Mouse (Mus musculus) liver, embryonic 16.5 days (tissue): ENCODE results near the gene Anapc15-ps. TPM values are rescaled to one million over a fixed set of nuclear protein-coding genes. Genes with fewer than 3 reads are reported as not detected.

Experiments used
- ATAC-seq: fragments of 200-750 bp; cut with Nextera tagmentation; 2 replicates; pipeline ENCODE4 v1.8.0; 2017; ENCODE audit warnings: low read depth, mild to moderate bottlenecking, moderate number of reproducible peaks, moderate library complexity
- H3K27ac ChIP-seq: fragments of 300-500 bp; sonication (generic); 2 replicates; pipeline ENCODE4 v1.5.1; 2014; ENCODE audit warnings: mild to moderate bottlenecking, low read length
- H3K27me3 ChIP-seq: fragments of 300-500 bp; sonication (generic); 2 replicates; pipeline ENCODE4 v1.6.1; 2014; ENCODE audit warnings: low read depth, low read length, mixed read lengths; ENCODE audit not compliant: control insufficient read depth, insufficient read depth
- H3K36me3 ChIP-seq: fragments of 300-500 bp; sonication (generic); 2 replicates; pipeline ENCODE4 v1.6.1; 2014; ENCODE audit warnings: mild to moderate bottlenecking; ENCODE audit not compliant: control insufficient read depth, insufficient read depth
- H3K4me1 ChIP-seq: fragments of 300-500 bp; sonication (generic); 2 replicates; pipeline ENCODE4 v1.6.1; 2014; ENCODE audit warnings: low read depth, low read length, mixed read lengths; ENCODE audit not compliant: control insufficient read depth
- H3K4me2 ChIP-seq: fragments of 300-500 bp; sonication (generic); 2 replicates; pipeline ENCODE4 v1.6.1; 2014; ENCODE audit warnings: low read depth, low read length, mixed read lengths
- H3K4me3 ChIP-seq: fragments of 300-500 bp; sonication (generic); 2 replicates; pipeline ENCODE4 v1.5.1; 2014; ENCODE audit warnings: low read depth, mild to moderate bottlenecking, low read length
- H3K9ac ChIP-seq: fragments of 300-500 bp; sonication (generic); 2 replicates; pipeline ENCODE4 v1.6.1; 2014; ENCODE audit warnings: low read depth, low read length
- H3K9me3 ChIP-seq: fragments of 300-500 bp; sonication (generic); replicated peaks from 2 replicates; pipeline ENCODE4 v1.6.1; 2016; ENCODE audit warnings: low read length; ENCODE audit not compliant: control insufficient read depth
- WGBS: fragments of 180-500 bp; shearing (Covaris S2); extraction: QIAGEN DNeasy Blood & Tissue Kit; methylation state at CpG from one replicate; pipeline ENCODE4 v1.1.7; 2014; ENCODE audit not compliant: insufficient replicate concordance; 5-methylcytosine and 5-hydroxymethylcytosine counted together
- polyA plus RNA-seq: library from polyadenylated mRNA; unstranded; fragments of >200 nt; fragmentation: Nextera tagmentation; extraction: Ambion mirVana; gene quantifications from 2 replicates; pipeline ENCODE4 v1.2.1, GENCODE M21; 2015

The Anapc15-ps gene
- polyA plus RNA-seq, 1 experiment from 2014 or later = not detected

DNA sequence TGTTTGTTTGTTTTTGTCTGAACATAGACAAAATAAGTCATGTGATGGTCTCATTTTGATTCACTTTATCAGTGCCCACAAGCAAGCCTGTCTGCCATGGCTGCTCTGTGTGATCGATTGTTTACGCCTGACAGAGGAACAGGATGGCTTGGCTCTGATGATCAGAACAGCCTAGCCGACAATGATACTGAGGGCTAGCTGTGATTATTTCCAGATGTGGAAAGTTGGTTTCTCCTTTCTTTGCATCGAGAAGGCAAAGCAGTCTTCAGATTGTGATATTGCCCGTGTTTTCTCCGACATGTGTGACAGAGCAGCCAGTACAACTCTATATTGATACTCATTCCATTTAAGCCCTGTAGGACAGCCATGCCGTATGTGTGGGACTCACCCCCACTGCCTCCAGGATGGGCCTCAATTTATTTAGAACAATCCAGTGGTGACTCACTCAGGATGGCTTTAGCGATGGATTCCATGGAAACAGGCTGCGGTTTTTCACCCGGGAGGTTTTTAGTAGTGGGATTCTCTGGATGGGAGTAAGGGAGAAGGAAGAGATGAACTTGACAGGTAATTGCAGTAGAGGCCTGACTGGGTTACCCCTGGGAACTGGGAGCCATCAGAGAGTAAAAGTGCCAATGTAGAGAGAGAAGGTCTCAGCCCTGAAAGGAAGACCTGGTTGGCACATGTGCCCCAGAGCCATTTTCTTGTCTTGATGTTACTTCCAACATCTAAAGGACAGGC, 36.1 kb upstream of the Anapc15-ps start:
- no peak for ATAC-seq
- Histone ChIP-seq H3K4me1 (no peaks in the 10 kb centered on the region; the same call in 1 of the 2 replicates), H3K27me3 (no peaks in the 10 kb centered on the region), H3K9me3 (no peaks in the 10 kb centered on the region), H3K4me3 (no peak overlapping the region), H3K36me3 (no peaks in the 10 kb centered on the region), H3K9ac (no peak overlapping the region), H3K4me2 (no peak overlapping the region), H3K27ac (no peak overlapping the region)
- WGBS = 63% methylated on average over 10 of the region's 10 CpGs

DNA sequence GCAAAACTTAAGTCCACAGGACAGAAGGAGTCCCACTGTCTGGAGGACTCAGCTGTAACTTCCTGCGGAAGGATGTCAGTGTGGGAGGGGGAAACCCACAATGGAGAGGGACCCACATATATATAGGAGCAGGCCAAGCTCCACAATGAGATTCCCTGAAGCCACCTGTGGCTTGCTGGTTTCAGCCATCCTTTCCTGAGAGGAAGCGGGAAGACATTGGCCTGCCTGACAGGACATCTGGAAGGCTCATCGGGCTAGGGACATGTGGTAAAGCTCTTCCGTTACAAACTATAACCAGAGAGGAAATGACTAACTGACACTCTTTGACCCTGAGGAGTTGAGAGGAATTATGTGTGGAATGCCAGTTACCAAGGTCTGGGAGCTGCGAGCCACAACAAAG, 34.8 kb upstream of the Anapc15-ps start:
- Histone ChIP-seq H3K27me3 (no peaks in the 10 kb centered on the region), H3K9me3 (no peaks in the 10 kb centered on the region), H3K36me3 (no peaks in the 10 kb centered on the region), H3K27ac (no peak overlapping the region), H3K4me1 (no peaks in the 10 kb centered on the region; the same call in 1 of the 2 replicates), H3K4me2 (no peak overlapping the region), H3K9ac (no peak overlapping the region), H3K4me3 (no peak overlapping the region)
- no peak for ATAC-seq
- 35% methylated on average over 5 of the region's 5 CpGs for WGBS

DNA sequence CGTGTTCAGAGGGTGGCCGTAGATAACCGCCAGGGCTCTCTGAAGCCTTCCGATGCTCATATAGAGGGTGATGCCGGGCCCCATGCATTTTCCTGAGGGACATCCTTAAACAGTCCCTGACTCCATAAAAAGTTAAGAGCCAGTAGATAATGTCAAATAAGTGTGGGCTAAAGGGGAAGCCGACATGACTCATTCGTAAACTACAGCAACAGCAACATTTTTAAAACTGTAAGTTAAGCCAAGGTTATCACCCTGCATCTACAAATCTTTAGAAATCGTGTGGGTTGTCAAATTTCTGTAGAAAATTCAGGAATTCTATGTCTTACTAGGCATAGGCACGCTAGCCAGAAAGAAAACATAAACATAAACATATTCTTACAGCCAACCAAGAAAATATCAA, 33.6 kb upstream of the Anapc15-ps start:
- H3K9me3 ChIP-seq = no peaks in the 10 kb centered on the region
- H3K4me1 ChIP-seq = no peaks in the 10 kb centered on the region; the same call in 1 of the 2 replicates
- no peak overlapping the region for H3K4me3 ChIP-seq
- H3K4me2 ChIP-seq = no peak overlapping the region
- no peaks in the 10 kb centered on the region for H3K27me3 ChIP-seq
- H3K36me3 ChIP-seq = no peaks in the 10 kb centered on the region
- no peak overlapping the region for H3K9ac ChIP-seq
- H3K27ac ChIP-seq = no peak overlapping the region
- ATAC-seq = no peak
- WGBS = 64% methylated on average over 9 of the region's 9 CpGs

DNA sequence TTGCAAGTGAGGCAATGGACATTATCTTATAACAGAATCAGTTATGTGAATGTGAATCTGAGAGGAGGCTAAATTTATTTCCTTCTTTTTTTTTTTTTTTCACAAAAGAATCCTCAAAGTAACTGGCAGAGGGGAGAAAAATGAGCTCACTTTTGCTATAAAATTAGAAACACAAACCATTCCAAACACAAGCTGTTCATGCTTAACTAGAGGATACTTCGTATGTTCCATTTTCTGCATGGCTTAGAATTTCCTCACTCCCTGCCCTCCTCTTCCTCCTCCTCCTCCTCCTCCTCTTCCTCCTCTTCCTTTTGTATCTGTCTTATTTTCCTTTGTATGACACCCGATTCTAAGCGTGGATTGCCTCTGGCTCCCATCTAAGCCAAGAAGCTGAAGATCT, 32.5 kb upstream of the Anapc15-ps start:
- WGBS = 58% methylated on average over 3 of the region's 3 CpGs
- no peaks in the 10 kb centered on the region for H3K36me3 ChIP-seq

DNA sequence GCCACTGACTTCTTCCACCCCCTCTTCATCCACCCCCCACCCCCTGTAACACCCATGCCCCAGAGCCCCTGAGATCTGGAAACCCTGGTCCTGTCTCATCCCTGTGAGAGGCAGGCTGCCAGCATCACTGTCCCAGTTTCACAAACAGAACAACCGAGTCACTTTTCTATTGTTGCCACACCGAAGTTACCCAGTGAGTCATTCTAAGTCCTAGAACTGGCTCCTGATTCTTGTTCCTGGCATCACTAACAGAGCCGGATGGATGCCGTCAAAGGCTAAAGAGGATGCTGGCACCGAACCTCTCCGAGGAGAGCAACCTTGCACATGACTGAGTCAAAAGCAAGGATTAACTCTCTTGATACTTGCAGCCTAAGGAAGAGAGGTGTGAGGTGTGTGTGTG, 31.6 kb upstream of the Anapc15-ps start:
- H3K27me3 ChIP-seq = no peaks in the 10 kb centered on the region
- WGBS = 86% methylated on average over 6 of the region's 6 CpGs
- no peak for ATAC-seq
- no peak overlapping the region for H3K4me2 ChIP-seq
- H3K9me3 ChIP-seq = no peaks in the 10 kb centered on the region
- no peak overlapping the region for H3K27ac ChIP-seq
- H3K9ac ChIP-seq = no peak overlapping the region
- no peaks in the 10 kb centered on the region for H3K36me3 ChIP-seq
- H3K4me3 ChIP-seq = no peak overlapping the region
- H3K4me1 ChIP-seq = no peaks in the 10 kb centered on the region; the same call in 1 of the 2 replicates

More for the DNA sequence above, 32.5 kb upstream of the Anapc15-ps start:
- Histone ChIP-seq H3K4me1 (no peaks in the 10 kb centered on the region; the same call in 1 of the 2 replicates), H3K4me3 (no peak overlapping the region), H3K4me2 (no peak overlapping the region), H3K9me3 (no peaks in the 10 kb centered on the region), H3K27ac (no peak overlapping the region), H3K27me3 (no peaks in the 10 kb centered on the region), H3K9ac (no peak overlapping the region)
- no peak for ATAC-seq

DNA sequence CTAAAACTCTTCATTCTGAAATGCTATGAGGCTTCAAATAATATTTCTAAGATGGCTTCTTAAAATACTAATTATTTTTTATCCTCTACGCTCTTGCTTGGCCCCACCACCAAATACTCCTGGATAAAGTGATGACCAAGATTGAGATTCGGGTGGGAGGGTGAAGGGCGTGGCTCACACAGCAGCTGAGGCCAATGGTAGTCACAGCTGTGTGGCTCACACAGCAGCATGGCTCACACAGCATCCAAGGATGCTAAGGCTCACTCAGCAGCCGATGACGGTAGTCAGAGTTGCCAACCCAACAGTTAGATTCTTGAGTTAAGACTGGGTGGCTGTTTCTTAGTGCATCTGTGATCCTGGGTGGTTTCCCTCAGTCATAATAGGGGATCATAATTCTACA, 30.5 kb upstream of the Anapc15-ps start:
- ATAC-seq = no peak
- Histone ChIP-seq H3K4me2 (no peak overlapping the region), H3K4me1 (no peaks in the 10 kb centered on the region; the same call in 1 of the 2 replicates), H3K36me3 (no peaks in the 10 kb centered on the region), H3K9ac (no peak overlapping the region), H3K27me3 (no peaks in the 10 kb centered on the region), H3K27ac (no peak overlapping the region), H3K4me3 (no peak overlapping the region), H3K9me3 (no peaks in the 10 kb centered on the region)
- WGBS = 67% methylated on average over 5 of the region's 5 CpGs

DNA sequence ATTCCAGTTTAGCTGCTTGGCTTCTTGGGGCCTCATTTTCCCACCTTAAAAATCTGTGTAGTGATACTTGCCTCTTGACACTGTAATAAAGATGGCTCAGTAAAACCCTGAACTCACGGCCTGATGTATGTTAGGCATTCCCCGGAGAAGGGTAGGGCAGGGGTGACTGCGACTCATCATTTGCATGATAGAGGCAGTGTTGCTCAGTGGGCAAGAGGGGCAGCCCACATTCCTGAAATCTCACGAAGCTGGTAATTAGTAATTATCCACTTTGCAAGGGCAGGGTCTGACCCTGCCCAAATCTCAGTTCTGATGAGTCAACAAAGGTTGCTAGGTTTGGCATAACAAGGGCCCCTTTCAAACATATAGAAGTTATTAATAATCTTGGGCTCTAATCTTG, 27.2 kb upstream of the Anapc15-ps start:
- Histone ChIP-seq H3K4me1 (no peaks in the 10 kb centered on the region; the same call in 1 of the 2 replicates), H3K27me3 (no peaks in the 10 kb centered on the region), H3K9ac (no peak overlapping the region), H3K9me3 (no peaks in the 10 kb centered on the region), H3K27ac (no peak overlapping the region), H3K4me2 (no peak overlapping the region), H3K36me3 (no peaks in the 10 kb centered on the region), H3K4me3 (no peak overlapping the region)
- WGBS = 62% methylated on average over 4 of the region's 4 CpGs
- ATAC-seq = no peak

DNA sequence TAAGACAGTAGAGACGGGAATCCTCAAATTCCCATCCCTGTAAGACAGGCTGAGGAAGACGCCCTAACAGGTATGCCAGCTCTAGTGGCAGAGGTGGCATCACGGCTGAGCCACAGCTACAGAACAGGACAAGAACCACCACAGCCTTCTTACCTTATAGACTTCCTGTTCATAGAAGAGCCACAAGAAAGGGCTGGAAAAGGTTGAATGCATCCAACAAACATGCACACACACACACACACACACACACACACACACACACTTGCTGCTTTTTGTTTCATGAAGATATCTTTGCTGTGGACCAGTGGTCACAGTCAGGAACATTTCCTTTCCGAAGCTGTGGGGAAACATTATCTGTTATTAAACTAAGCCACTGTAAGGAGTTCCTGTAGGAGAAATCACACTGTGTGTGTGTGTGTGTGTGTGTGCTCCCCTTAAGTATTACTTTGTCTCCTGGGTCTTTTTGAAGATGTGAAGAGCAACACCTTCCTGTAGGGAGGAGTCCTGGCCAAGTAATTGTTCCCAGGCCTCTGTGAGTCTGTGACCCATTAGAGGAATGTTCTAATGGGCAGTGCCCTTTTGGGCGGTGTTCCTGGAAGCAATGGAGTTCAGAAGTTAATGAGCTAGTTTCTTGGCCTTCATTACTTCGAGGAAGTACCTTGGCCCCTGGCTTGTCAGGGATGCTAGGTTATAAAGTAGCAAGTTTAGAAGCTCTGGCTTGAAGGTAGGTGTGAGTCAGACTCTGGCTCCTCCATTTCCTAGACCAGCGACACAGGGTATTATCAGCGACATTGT, 25.9 kb upstream of the Anapc15-ps start:
- no peaks in the 10 kb centered on the region; the same call in 1 of the 2 replicates for H3K4me1 ChIP-seq
- no peaks in the 10 kb centered on the region for H3K9me3 ChIP-seq
- ATAC-seq = no peak
- no peaks in the 10 kb centered on the region for H3K27me3 ChIP-seq
- no peaks in the 10 kb centered on the region for H3K36me3 ChIP-seq
- H3K9ac ChIP-seq = no peak overlapping the region
- H3K27ac ChIP-seq = no peak overlapping the region
- no peak overlapping the region for H3K4me3 ChIP-seq
- 56% methylated on average over 8 of the region's 8 CpGs for WGBS
- H3K4me2 ChIP-seq = no peak overlapping the region

DNA sequence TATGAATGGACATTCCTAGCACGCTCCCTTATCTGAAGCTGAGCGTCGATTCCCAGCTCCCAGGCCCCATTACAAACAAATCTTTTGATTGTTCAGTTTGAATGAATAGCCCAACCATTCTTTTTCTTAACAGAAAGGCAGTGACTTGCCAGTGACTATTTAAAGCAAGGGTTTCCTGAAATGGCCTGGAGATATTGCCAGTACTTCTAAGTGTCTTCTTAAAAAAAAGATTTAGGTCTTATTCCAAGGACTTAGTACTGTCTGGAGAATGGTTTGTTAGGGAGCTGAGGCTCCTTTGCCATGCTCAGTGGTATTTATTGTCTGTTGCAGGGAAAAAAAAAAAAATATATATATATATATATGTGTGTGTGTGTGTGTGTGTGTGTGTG, 23.0 kb upstream of the Anapc15-ps start:
- Histone ChIP-seq H3K4me1 (no peaks in the 10 kb centered on the region; the same call in 1 of the 2 replicates), H3K9ac (no peak overlapping the region), H3K27ac (no peak overlapping the region), H3K4me2 (no peak overlapping the region), H3K9me3 (no peaks in the 10 kb centered on the region), H3K4me3 (no peak overlapping the region), H3K36me3 (no peaks in the 10 kb centered on the region), H3K27me3 (no peaks in the 10 kb centered on the region)
- no peak for ATAC-seq
- WGBS = 43% methylated on average over 3 of the region's 3 CpGs
